Comparison of ENCODE assay signal across 29 mouse cellular contexts in genomic region chr4:128923603-128924002, GRCm38 (mm10). TPM values are rescaled to one million over a fixed set of nuclear protein-coding genes. Genes with fewer than 3 reads are reported as not detected.
DNase-seq lines count a peak whose midpoint lies in the region; ATAC-seq and TF ChIP-seq lines count a peak whose summit lies in the region.
"Had no signal": no experiment of that assay in that cellular context is flagged by ENCODE, and none has a peak within 500 bp of the region (broad histone marks: within the 10 kb centered on the region; RNA-seq: fewer than 3 reads in every experiment).

No protein-coding gene starts in this region.

- TF ChIP-seq CTCF in layer of hippocampus, adult 2 months (conservative IDR thresholded peaks at IDR 0.05), result no peak
- no peak for TF ChIP-seq CTCF in olfactory bulb, adult 2 months (IDR thresholded peaks at IDR 0.05; ENCODE audit: insufficient read depth, low read depth, low read length)

- H3K9ac ChIP-seq in neural tube, embryonic 15.5 days (replicated peaks), result 0 out of 2 replicates have a peak overlapping the region, but pooled peaks have one; percentile 17
- H3K9ac ChIP-seq: embryonic facial prominence, embryonic 13.5 days; forebrain, embryonic 12.5 days; forebrain, embryonic 15.5 days; heart, embryonic 13.5 days; hindbrain, embryonic 12.5 days; hindbrain, embryonic 15.5 days had no signal

- WGBS in neural tube, embryonic 15.5 days, result 88% methylated on average over 3 of the region's 3 CpGs
- WGBS in olfactory bulb, adult 2 months, result 71% methylated on average over 3 of the region's 3 CpGs

- DNase-seq in adrenal gland, adult 2 months, result peak; percentile 25
- DNase-seq in adrenal gland, postnatal 4 days (ENCODE audit: low spot score in 2 of 2), result no peak
- no peak for DNase-seq in layer of hippocampus, adult 2 months (ENCODE audit: low spot score in 2 of 2)
- no peak for DNase-seq in layer of hippocampus, adult 11-12 months (ENCODE audit: low spot score)
- DNase-seq in neural tube, embryonic 10.5 days (ENCODE audit: extremely low spot score, low spot score), result no peak
- no peak for DNase-seq in right cerebral cortex, adult 2 months (ENCODE audit: low spot score in 2 of 2)
- DNase-seq: adrenal gland, postnatal 14 days; B cell, adult 2 months; cerebellum, adult 18-20 months; cerebellum, adult 9-10 months; cerebellum, postnatal 25 days; embryo, embryonic 11 days; gastrocnemius, postnatal 10 days; gastrocnemius, postnatal 36 days; heart, adult 2 months; heart, postnatal 14 days; heart, postnatal 4 days had no signal

- no peaks in the 10 kb centered on the region for H3K9me3 ChIP-seq in neural tube, embryonic 15.5 days (replicated peaks)
- H3K9me3 ChIP-seq: embryonic facial prominence, embryonic 10.5 days; embryonic facial prominence, embryonic 13.5 days; forebrain, embryonic 12.5 days; forebrain, embryonic 15.5 days; heart, embryonic 10.5 days; heart, embryonic 13.5 days; hindbrain, embryonic 12.5 days; hindbrain, embryonic 15.5 days had no signal

- no peak for TF ChIP-seq POLR2A in olfactory bulb, adult 2 months (IDR thresholded peaks at IDR 0.05; ENCODE audit: insufficient read depth, low read depth, low read length)

- H3K4me3 ChIP-seq in layer of hippocampus, adult 2 months, result no peak overlapping the region
- H3K4me3 ChIP-seq in neural tube, embryonic 15.5 days (replicated peaks), result no peak overlapping the region
- H3K4me3 ChIP-seq in olfactory bulb, adult 2 months (ENCODE audit: insufficient read depth, low read depth, low read length), result no peak overlapping the region
- H3K4me3 ChIP-seq: embryonic facial prominence, embryonic 10.5 days; embryonic facial prominence, embryonic 13.5 days; erythroblast, embryonic 14.5 days; forebrain, embryonic 12.5 days; forebrain, embryonic 15.5 days; heart, adult 2 months; heart, embryonic 10.5 days; heart, embryonic 13.5 days; hindbrain, embryonic 12.5 days; hindbrain, embryonic 15.5 days had no signal

- H3K4me1 ChIP-seq in neural tube, embryonic 15.5 days, result peaks cover 13% of the 10 kb centered on the region
- peaks cover 11% of the 10 kb centered on the region for H3K4me1 ChIP-seq in olfactory bulb, adult 2 months (ENCODE audit: control insufficient read depth, insufficient read depth, low read length)

- no peaks in the 10 kb centered on the region for H3K36me3 ChIP-seq in neural tube, embryonic 15.5 days
- H3K36me3 ChIP-seq: embryonic facial prominence, embryonic 10.5 days; embryonic facial prominence, embryonic 13.5 days; forebrain, embryonic 12.5 days; forebrain, embryonic 15.5 days; heart, embryonic 10.5 days; heart, embryonic 13.5 days; hindbrain, embryonic 12.5 days; hindbrain, embryonic 15.5 days had no signal

- no peak for ATAC-seq in neural tube, embryonic 15.5 days (ENCODE audit: low FRiP score)
- ATAC-seq: forebrain, embryonic 15.5 days; intestine, postnatal 0 days had no signal

- H3K4me2 ChIP-seq in neural tube, embryonic 15.5 days, result no peak overlapping the region
- H3K4me2 ChIP-seq: embryonic facial prominence, embryonic 13.5 days; forebrain, embryonic 12.5 days; forebrain, embryonic 15.5 days; heart, embryonic 13.5 days; hindbrain, embryonic 12.5 days had no signal

- peaks cover 8% of the 10 kb centered on the region; the same call in 1 of the 2 replicates for H3K27me3 ChIP-seq in neural tube, embryonic 15.5 days (replicated peaks)
- H3K27me3 ChIP-seq: embryonic facial prominence, embryonic 13.5 days; hindbrain, embryonic 15.5 days had no signal

- H3K27ac ChIP-seq in layer of hippocampus, adult 2 months, result peak overlapping the region; percentile 18; the same call in 1 of the 2 replicates
- no peak overlapping the region for H3K27ac ChIP-seq in neural tube, embryonic 15.5 days (replicated peaks)
- peak overlapping the region; percentile 80 for H3K27ac ChIP-seq in olfactory bulb, adult 2 months (ENCODE audit: insufficient read depth, low read depth, low read length)
- H3K27ac ChIP-seq: embryonic facial prominence, embryonic 10.5 days; embryonic facial prominence, embryonic 13.5 days; forebrain, embryonic 12.5 days; forebrain, embryonic 15.5 days; heart, adult 2 months; heart, embryonic 10.5 days; heart, embryonic 13.5 days; hindbrain, embryonic 12.5 days; hindbrain, embryonic 15.5 days had no signal

RNA-seq across cellular contexts. Expression of gene Azin2, which starts 38.6 kb away (rescaled TPM):
- total RNA-seq in adrenal gland, adult 2 months (2021), result 10 to 100 TPM; 36.2 to 55.1 TPM
- 39.0 and 45.9 TPM in 2 replicates for polyA plus RNA-seq in adrenal gland, adult 2 months (2012; rRNA removed)
- 10 to 100 TPM; 54.8 to 61.1 TPM for total RNA-seq in adrenal gland, postnatal 4 days (2021)
- total RNA-seq in layer of hippocampus, adult 2 months (2021), result 10 to 100 TPM; 35.2 to 39.9 TPM
- polyA plus RNA-seq in neural tube, embryonic 15.5 days (2015; fragmentation: Nextera tagmentation; extraction: Ambion mirVana), result 20.3 and 20.7 TPM in 2 replicates
- polyA plus RNA-seq in olfactory bulb, adult 2 months (2012; ENCODE audit: insufficient read depth, insufficient read length, low replicate concordance, missing spikeins), result not detected in 2 replicates
- polyA plus RNA-seq: erythroblast, embryonic 14.5 days had no signal

RNA-seq across cellular contexts. Expression of gene Trim62, which starts 40.2 kb away (rescaled TPM):
- 10 to 100 TPM in 1 of 2 experiments, 1 to 10 TPM in 1; 8.4 to 12.5 TPM for total RNA-seq in adrenal gland, adult 2 months (2021)
- 26.5 and 32.3 TPM in 2 replicates for polyA plus RNA-seq in adrenal gland, adult 2 months (2012; rRNA removed)
- total RNA-seq in adrenal gland, postnatal 4 days (2021), result 10 to 100 TPM; 29.8 to 34.8 TPM
- 10 to 100 TPM; 13.0 to 14.2 TPM for total RNA-seq in layer of hippocampus, adult 2 months (2021)
- 20.9 and 25.5 TPM in 2 replicates for polyA plus RNA-seq in neural tube, embryonic 15.5 days (2015; fragmentation: Nextera tagmentation; extraction: Ambion mirVana)
- not detected in 2 replicates for polyA plus RNA-seq in olfactory bulb, adult 2 months (2012; ENCODE audit: insufficient read depth, insufficient read length, low replicate concordance, missing spikeins)
- polyA plus RNA-seq: erythroblast, embryonic 14.5 days had no signal
